Mouse (Mus musculus) adrenal gland, postnatal 10 days (tissue): ENCODE data around the gene Hsh2d. TPM values are rescaled to one million over a fixed set of nuclear protein-coding genes. Genes with fewer than 3 reads are reported as not detected.

Source experiments
- total RNA-seq, 2 experiments: library from RNA; stranded (reverse); gene quantifications; 2 replicates each; pipeline ENCODE4 v1.2.3; 2021

Hsh2d gene
- total RNA-seq, 2 experiments from 2014 or later, result 0.21 to 0.27 TPM

Other genes with a start within 250 kb of the Hsh2d start
- 10 to 100 TPM; 15.4 to 25.9 TPM for gene Zfp961, start 238.6 kb upstream of the Hsh2d start, total RNA-seq
- gene Cyp4f18, start 180.0 kb upstream of the Hsh2d start, total RNA-seq, result 1 to 10 TPM; 1.7 to 1.8 TPM
- not detected for gene Olfr372, start 148.4 kb upstream of the Hsh2d start, total RNA-seq
- not detected for gene Olfr373, start 106.5 kb upstream of the Hsh2d start, total RNA-seq
- not detected for gene Olfr374, start 82.6 kb upstream of the Hsh2d start, total RNA-seq
- gene Tpm4, start 54.7 kb upstream of the Hsh2d start, total RNA-seq, result 100 to 1,000 TPM; 201 to 246 TPM
- 10 to 100 TPM; 60.9 to 64.7 TPM for gene Rab8a, start 28.4 kb upstream of the Hsh2d start, total RNA-seq
- gene Cib3, start 23.2 kb downstream of the Hsh2d start, total RNA-seq, result not detected
- gene Gm11034, start 24.0 kb downstream of the Hsh2d start, total RNA-seq, result not detected
- 10 to 100 TPM; 43.8 to 46.8 TPM for gene Fam32a, start 30.1 kb downstream of the Hsh2d start, total RNA-seq
- gene Ap1m1, start 50.4 kb downstream of the Hsh2d start, total RNA-seq, result 10 to 100 TPM; 66.8 to 81.0 TPM
- 10 to 100 TPM; 18.5 to 18.7 TPM for gene Gm10282, start 115.6 kb downstream of the Hsh2d start, total RNA-seq
- gene Klf2, start 129.4 kb downstream of the Hsh2d start, total RNA-seq, result 10 to 100 TPM; 48.0 to 99.9 TPM
- gene Eps15l1, start 231.8 kb downstream of the Hsh2d start, total RNA-seq, result 10 to 100 TPM; 41.6 to 63.1 TPM